Mouse (Mus musculus): ENCODE data around the gene Deaf1.

The Deaf1 gene

DNA sequence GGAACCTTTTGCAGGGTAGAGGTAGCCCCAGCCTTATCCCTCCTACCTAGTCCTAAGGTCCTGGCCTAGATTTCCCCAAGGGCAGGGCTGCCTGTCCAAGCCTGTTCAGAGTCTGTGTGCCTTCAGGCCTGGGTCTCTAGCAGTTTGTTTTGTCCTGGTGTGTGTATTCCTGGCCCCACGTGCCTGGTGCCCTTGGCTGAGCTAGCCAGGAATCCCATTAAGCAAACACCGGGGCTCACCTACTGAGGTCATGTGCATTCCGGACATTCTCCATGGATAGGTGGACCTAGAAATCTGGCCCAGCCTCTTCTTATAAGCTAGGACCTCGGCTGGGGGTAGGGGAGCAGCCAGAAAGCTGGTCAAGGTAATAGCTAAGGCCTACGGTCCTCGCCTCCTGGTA is 13.0 kb upstream of the Deaf1 start:
- in situ Hi-C loops (cut with MboI; ENCODE audit: unreplicated experiment in 2 of 2) = no loop called here

DNA sequence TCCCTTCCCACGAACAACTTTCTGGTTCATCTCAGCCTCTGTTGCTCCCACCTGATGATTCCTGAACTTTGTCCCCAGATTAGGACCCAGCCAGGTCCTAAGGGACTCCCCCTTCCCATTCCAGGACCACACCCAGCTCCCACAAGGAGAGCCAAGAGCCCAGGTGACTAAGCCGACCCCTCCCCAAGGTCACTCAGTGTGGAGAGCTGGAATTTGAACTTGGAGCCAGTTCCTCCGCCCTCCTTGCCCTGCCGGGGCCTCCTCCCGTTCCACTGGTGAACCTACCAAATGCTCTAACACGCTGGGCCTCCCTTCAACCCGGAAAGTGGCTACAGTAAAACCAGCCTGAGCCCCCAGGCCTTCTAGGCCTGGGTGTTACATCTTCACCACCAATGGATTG is 12.5 kb upstream of the Deaf1 start:
- in situ Hi-C loops (cut with MboI; ENCODE audit: unreplicated experiment in 2 of 2) = no loop called here

DNA sequence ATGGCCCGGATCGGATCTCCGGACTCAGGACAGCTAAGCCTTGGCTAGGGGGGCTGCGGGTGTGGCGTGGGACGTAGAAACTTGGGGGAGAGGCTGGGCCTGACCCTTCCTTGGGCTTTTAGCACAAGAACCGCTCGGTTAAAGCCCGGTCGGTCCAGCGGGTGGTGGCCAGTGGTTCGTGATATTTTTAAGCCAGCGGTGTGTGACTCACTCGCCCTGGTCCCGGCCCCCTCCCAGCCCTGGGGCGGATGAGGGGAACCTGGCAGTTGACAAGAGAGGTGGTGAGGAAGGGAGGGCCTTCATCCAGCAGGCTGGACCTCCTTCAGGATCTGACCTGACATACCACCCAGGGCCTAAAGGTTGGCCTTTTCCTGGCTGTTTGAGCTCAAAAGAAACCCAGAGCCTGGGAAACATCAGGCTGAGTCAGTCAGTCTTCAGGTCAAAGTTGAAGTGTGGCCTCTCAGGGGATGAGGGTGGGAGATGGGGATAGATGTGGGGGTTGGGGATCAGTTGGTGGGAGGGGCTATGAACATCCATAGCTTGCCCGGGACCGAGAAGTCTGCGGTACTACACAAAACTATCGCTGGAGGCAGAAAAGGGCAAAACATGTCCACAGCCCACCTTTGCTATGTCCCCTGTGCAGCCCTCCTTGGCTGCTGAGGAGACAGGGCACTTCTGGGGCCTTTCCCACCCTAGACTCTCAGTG is 11.9 kb upstream of the Deaf1 start:
- in situ Hi-C loops (cut with MboI; ENCODE audit: unreplicated experiment in 2 of 2) = no loop called here

DNA sequence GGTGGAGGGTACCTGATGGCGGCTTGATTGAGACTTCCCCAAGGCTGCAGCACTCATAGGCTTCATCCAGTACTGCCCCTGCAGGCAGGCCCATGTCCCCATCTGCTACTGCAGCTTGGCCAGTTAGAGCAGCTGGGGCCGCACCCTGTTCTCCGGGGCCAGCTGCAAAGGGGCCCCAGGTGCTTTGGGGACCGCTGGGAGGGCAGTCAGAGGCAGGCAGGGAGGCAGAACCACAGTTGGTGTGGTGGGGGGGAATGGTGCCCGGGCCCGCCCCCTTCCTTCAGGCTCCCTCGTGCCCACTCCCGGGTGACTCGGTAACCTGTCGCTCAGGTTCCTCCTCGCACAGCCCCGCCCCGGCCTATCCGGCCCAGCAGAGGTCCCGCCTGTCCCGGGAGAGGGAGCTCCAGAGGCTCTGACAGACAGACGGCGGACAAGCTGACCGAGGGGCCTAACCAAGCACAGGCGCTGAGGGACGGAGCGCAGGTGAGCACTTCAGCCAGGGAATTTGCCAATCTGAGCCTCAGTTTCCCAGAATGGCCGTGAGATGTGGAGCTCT is 11.2 kb upstream of the Deaf1 start, which contains the start of gene Eps8l2:
Gene Eps8l2, plus strand, starts transcription at position 305 of the 556 bp plus-strand sequence.
- in situ Hi-C loops (cut with MboI; ENCODE audit: unreplicated experiment in 2 of 2) = no loop called here

DNA sequence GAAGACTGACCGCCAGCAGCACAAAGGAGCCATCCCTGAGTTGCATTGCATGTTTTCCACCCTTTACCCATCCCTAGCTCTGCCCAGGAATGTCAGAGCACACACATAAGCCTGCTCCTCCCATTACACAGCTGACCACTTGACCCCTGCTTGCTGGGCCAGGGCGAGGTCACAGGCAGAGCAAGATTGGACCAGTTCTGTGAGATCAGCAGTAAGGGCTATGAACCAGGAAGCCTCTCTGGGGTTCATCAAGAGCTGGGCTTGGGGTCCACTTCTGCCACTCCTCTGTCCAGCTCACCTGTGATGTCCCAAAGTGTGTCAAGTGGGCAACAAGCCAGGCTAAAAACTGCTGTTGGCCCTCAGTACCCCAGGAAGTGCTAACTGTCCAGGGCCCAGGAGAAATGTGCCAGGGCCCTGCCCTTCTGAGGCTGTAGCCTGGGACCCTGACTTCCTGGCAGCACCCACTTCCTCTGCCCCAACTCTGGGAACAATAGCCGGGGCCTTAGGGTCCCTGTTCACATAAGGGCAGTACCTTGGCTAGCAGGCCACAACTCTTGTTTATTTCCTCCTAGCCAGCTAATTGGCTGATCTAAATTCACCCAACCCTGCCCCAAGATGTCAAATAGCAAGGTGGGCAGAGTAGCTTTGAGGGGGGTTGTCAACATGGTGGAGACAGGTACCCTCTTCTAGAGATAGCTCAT is 10.4 kb upstream of the Deaf1 start:
- in situ Hi-C loops (cut with MboI; ENCODE audit: unreplicated experiment in 2 of 2) = no loop called here

DNA sequence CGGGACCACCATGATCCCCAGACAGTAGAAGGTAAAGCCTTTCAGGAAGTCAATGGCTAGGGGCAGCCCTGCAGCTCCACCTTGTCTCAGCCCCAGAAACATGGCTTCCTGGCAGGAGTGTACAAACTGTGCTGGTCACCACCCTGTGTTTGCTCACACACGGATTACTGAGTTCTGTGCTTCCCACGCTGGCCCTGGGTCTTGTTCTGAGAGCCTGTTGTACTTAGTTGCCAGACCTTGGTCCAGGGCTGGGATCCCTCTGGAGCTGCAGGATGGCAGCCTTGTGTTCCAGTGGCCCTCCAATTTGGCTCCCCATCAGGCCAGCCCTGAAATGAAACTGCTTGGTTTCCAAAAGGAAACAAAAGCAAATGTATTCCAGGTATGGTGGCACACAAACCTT is 8.8 kb upstream of the Deaf1 start:
- in situ Hi-C loops (cut with MboI; ENCODE audit: unreplicated experiment in 2 of 2) = no loop called here

DNA sequence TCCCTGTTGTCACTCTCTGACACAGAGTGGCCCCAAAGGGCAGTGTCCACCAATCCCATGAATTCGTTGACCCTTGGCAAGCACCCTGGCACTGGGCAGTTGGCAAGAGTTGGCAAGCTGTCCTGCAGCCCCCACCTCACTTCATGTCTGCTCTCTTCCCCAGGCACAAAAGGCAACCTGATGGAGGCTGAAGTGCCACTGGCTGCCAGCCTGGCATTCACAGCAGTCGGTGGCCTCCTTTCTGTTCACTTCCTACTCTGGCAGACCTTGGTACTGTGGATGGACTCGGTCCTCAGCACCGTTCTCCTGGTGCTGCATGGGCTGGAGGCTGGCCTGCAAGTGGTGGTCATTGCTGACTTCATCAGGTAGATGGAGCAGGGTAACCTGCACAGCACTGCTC is 8.2 kb upstream of the Deaf1 start:
- in situ Hi-C loops (cut with MboI; ENCODE audit: unreplicated experiment in 2 of 2) = no loop called here

DNA sequence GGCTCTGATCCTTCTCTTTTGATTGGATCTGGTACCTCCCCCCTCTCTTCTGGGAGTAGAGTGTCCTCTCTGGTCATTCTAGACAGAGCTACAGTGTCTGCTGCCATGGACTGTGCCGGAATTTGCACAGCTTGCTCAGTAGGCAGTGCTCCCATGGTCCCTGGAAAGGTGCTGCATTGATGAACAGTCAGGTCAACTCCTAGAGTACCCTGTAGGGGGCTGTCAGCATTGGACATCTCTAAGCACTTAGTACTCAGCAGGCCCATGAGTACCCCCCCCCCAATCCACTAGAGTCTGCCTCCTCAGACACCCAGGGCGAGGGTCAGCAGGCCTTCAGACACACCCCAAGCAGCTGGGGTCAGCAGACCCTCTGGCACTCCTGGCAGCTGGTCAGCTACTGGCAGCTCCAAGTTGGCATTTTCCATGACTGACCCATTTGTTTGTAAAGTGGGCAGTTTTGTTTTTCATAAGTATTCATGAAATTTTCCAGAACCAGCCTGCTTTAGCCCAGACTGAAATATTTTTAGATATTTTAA is 7.6 kb upstream of the Deaf1 start:
- in situ Hi-C loops (cut with MboI; ENCODE audit: unreplicated experiment in 2 of 2) = no loop called here

DNA sequence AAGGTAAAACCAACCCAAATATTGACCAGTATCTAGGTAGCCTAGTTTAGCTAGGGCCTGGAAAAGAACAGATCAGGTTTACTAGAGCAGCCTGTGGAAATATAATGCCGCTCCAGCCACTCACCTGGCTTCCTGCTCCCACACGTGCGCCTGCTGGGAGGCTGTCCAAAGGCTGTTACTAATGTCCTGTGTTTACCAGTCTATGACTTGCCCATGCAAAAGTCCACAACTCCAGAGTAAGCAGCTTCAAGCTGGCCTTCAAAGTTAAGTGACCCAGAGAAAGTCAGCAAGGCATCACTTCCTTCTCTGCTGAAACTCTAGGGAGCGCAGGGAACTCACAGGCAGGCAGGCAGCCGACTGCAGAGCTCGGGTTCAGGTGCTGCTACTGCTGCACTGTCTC is 4.5 kb upstream of the Deaf1 start:
- in situ Hi-C loops (cut with MboI; ENCODE audit: unreplicated experiment in 2 of 2) = no loop called here

DNA sequence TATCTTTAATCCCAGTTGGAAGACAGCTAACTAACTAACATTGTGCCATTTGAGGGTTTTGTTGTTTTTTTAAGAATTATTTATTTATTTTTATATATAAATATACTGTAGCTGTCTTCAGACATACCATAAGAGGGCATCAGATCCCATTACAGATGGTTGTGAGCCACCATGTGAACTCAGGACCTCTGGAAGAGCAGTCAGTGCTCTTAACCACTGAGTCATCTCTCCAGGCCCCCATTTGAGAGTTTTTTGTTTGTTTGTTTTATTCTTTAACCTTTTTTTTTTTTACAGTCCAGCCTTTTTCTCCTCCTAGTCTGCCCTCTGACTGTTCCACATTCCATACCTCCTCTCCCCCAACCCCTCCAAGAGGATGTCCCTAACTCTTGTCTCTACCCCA is 3.2 kb upstream of the Deaf1 start:
- in situ Hi-C loops (cut with MboI; ENCODE audit: unreplicated experiment in 2 of 2) = no loop called here

DNA sequence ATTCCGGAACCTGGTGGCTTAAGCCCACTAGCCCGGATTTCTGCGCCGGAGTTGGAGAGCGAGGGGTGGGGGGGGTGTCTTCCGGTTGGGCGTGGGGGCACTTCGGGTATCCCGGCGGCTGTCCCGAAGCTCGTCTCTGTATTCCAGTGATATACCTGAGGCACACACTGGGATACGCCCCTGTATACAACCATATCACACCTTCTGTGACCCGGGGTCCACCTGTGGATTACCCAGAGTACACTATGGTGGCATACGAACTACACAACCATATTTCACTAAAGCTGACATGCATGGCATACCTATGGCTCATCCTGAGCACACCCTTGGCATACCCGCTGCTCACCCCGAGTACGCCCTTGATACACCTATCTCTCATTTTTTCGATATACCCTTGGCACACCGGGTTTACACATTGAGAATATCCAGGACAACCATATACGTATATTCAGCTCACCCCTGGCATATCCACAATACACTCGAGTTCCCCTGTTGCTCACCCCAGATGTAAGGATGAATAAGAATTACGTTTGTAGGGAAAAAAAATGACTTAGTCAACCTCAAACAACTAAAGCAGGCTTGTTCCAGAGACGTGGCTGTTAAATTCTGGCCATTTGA is 992 bp upstream of the Deaf1 start:
- in situ Hi-C loops (cut with MboI; ENCODE audit: unreplicated experiment in 2 of 2) = no loop called here

DNA sequence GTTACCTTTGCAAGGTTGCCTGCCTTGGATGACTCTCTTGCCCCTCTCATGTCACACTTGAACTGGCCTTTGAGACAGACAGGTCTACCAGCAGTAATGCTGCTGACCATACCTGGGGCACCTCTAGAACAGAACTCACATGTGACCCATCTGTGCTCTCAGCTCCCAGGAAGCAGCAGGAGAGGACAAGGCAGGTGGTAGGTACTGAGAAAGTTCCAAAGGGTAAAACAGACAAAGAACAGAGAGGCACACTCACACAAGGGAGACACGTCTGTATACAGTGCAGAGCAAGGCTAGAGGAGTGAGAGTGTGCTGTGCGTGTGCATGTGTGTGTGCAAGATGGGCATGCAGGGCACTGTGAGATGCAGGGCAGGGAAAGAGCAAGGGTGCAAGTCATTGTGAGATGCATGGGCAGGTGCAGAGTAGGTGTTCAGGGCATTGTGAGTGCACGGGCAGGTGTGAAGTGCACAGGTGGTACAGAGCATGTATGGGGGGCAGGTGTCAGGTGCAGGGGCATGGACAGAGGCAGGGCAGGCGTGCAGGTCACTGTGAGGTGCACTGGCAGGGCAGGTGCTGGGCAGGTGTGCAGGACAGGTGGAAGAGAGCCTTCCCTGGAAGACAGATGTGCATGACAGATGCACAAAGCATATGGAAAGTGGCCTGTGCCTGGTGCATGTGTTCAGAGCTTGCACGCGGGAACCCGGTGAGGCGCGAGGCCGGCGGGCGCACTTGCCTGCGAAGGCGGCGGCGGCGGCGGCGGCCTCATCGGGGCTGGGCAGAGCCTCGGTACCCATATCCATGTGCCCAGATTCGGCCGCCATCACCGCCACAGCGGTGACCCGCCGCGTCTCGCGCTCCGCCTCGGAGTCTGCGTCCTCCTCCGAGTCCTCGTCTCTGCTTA is 694 bp downstream of the Deaf1 start:
- in situ Hi-C loops (cut with MboI; ENCODE audit: unreplicated experiment in 2 of 2) = no loop called here

DNA sequence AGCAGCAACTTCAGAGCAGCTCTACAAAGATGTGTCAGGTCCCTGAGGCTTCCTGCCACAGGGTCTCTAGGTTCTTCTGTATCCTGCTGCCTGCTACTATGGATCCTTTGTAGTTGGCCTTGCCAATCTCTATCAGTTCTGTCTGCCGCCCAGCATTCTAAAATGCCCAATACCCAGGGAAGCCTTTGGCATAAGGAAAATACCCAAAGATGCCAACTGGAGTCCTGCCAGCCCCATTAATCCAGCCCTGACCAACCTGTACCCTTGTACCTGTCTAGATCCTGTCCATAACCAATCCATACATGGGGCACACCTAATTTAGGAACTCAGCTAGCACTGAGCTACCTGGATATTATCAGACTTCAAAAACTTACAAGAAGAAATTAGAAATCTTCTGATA is 2.8 kb downstream of the Deaf1 start:
- in situ Hi-C loops (cut with MboI; ENCODE audit: unreplicated experiment in 2 of 2) = no loop called here

DNA sequence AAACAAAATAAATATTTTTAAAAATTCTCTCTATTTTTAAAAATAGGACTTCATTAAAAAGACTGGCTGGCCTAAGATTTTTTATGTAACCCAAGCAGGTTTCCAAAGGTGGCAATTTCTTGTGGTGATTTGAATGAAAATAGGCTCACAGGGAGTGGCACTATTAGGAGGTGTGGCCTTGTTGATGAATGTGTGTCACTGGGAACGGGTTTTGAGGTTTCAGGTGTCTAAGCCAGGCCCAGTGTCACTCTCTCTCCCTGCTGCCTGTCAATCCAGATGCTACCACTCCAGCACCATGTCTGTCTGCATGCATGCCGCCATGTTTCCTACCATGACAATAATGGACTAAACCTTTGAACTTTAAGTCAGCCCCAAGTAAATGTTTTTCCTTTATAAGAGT is 8.0 kb downstream of the Deaf1 start:
- in situ Hi-C loops (cut with MboI; ENCODE audit: unreplicated experiment in 2 of 2) = loop anchor here (5.0 to 10.0 kb wide), 2 partner anchors 47 to 55 kb away; partner anchors contain the start of gene Irf7 (in 1 of the 2)

DNA sequence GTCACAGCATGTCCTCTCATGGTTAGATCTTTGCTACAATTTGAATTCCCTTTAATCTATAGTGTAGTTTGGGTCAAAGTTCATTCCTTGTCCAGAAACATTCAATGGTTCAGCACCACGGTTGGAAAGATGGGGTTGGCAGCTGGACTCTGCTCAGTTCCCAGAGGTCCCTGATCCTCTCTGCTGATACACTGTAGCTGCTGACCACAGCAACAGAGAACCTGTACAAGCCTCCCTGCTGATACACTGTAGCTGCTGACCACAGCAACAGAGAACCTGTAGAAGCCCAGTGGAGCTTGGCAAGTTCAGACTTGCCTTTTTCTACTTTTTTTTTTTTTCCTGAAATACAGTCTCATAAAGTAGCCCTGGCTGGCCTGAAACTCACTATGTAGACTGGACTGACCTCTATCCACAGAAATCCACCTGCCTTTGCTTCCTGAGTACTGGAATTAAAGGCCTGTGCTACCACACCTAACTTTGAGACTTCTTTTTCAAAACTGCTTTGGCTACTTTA is 9.8 kb downstream of the Deaf1 start:
- in situ Hi-C loops (cut with MboI; ENCODE audit: unreplicated experiment in 2 of 2) = loop anchor here (5.0 to 10.0 kb wide), 2 partner anchors 45 to 53 kb away; partner anchors contain the start of gene Irf7 (in 1 of the 2)

DNA sequence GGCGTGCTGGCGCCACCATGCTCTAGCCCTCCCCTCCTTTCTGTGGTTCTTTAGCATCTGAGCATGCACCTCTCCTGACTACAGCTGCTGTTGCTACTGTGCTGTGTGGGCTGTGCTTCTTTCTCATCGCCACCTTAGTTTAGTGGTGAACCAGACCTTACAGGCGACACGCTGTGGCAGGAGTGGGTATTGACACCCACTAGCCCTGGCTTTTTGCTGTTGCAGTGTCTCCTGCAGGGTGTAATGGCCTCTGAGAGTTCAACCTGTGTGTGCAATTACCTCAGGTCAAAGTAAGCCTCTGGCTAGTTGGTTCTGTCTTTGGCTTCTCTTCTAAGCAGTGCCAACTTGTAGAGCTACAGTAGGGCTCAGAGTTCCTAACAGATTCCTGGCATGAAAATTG is 11.5 kb downstream of the Deaf1 start:
- in situ Hi-C loops (cut with MboI; ENCODE audit: unreplicated experiment in 2 of 2) = loop anchor here (5.0 to 10.0 kb wide), 2 partner anchors 44 to 51 kb away; partner anchors contain the start of gene Irf7 (in 1 of the 2)

DNA sequence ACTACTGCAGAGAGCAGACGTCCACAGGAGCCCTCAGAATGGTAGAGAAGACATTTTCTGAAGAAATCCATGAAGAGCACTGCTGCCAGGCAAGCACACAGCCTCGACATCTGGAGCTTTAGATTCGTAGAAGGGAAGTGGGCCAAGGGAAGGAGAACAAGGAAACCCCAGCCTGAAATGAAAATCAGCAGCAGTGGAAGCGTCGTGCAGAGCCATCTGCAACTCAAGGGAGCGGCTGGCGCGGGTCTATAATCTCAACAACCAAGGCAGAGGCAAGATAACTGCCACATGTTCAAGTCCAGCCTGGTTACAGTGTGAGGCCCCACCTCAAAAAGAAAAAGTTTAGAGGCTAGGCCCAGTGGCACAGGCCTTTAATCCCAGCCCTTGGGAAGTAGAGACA is 12.4 kb downstream of the Deaf1 start:
- in situ Hi-C loops (cut with MboI; ENCODE audit: unreplicated experiment in 2 of 2) = loop anchor here (5.0 to 10.0 kb wide), 2 partner anchors 43 to 50 kb away; partner anchors contain the start of gene Irf7 (in 1 of the 2)

DNA sequence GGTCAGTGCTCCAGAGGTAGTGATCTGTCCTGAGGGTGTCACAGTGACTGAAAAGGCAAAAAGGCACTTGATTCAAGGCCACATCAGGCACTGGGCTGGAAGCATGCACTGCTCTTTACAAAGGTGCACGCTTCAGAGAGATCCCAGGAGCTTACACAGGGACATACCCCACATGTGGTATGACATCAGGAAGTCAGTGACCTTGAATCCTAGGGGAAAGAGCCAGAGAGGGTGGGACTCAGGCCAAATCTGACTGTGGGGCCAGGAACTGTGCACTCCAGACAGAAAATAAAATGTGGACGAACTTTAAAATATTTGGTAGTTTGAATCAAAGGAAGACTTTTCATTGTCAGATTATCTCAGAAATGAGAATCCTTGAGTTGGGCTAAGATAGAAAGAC is 13.1 kb downstream of the Deaf1 start:
- in situ Hi-C loops (cut with MboI; ENCODE audit: unreplicated experiment in 2 of 2) = loop anchor here in 1 of 2 experiments (10.0 kb wide), 1 partner anchor 50 kb away; the partner anchor contains the start of gene Irf7

DNA sequence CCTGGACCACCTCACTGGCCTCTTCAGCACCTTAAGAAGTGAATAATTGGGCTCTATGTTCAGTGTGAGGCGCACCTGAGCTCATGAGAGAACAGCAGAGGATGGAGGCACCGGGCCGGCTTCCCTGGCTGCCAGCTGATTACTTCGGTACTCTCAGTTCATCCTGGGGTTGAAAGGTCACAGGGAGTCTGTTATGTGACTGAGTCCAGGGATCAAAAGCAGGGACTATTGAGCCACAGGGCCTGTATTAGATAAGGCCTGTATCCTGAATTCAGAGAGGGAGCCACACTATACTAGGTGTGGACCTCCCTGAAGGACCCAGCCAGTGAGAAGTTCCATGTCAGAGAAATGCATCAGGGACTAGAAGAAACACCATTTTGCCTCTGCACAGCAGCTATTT is 23.0 kb downstream of the Deaf1 start:
- in situ Hi-C loops (cut with MboI; ENCODE audit: unreplicated experiment in 2 of 2) = no loop called here

Measured in v-Abl transformed pro-B cells (cell line).